Mouse (Mus musculus): ENCODE results near the gene Ass1. TPM values are rescaled to one million over a fixed set of nuclear protein-coding genes. Genes with fewer than 3 reads are reported as not detected.

The Ass1 gene
- 1 to 10 TPM; 1.5 to 1.9 TPM for total RNA-seq (2021)
- long read RNA-seq, experiment 1, partial matches to known transcripts: 0 of 2 reads
- long read RNA-seq, experiment 1, other reads (novel, unspliced or antisense): 0 of 2 reads
- long read RNA-seq, experiment 2: 0 reads

- peak; percentile 54 for DNase-seq
These were observed at the start of gene Ass1 for GRCm38 (mm10) chr2:31469931-31470682. Gene Ass1, plus strand, starts transcription at chr2:31470207.

GRCm38 (mm10) chr2:31420914-31421313, 49.1 kb upstream of the Ass1 start:
- no peak for DNase-seq

DNA sequence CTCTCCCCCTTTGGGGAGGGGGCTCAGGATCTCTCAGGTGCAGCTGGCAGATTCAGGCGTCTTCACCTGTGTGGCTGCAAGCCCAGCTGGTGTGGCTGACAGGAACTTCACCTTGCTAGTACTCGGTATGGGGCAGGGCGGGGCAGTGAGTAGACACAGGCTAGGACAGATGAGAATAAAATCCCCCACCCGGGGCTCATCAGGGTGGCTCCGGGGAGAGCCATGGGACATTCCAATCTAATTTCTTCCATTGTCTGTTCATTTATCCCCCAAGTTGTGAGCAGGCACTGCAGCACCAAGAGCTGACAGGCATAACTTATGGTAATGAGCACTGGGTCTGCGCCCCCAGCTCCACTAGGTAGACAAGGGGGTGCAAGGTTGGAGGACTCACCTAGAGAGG, 47.4 kb upstream of the Ass1 start:
- DNase-seq: no peak

- no peak for DNase-seq
These were observed 38.5 kb upstream of the Ass1 start for GRCm38 (mm10) chr2:31431477-31431876.

GRCm38 (mm10) chr2:31434746-31435145, 35.3 kb upstream of the Ass1 start:
- DNase-seq: no peak

DNA sequence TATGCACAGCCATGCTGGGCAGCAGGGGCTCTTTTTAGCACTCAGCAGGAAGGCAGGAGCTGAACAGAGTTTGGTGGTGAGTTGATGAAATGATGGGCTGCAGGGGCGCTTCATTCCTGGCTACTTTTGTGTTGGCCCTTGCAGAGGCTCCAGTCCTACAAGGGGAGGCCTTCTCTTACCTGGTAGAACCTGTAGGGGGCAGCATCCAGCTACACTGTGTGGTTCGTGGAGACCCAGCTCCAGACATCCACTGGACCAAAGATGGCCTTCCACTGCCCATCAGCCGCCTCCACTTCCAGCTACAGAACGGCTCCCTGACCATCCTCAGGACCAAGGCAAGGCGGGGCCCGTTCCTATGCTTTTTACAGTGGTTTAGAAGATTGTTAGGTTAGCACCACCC, 34.4 kb upstream of the Ass1 start:
- DNase-seq: peak; percentile 57

- DNase-seq: no peak
These were observed 32.3 kb upstream of the Ass1 start for GRCm38 (mm10) chr2:31437480-31438245.

DNA sequence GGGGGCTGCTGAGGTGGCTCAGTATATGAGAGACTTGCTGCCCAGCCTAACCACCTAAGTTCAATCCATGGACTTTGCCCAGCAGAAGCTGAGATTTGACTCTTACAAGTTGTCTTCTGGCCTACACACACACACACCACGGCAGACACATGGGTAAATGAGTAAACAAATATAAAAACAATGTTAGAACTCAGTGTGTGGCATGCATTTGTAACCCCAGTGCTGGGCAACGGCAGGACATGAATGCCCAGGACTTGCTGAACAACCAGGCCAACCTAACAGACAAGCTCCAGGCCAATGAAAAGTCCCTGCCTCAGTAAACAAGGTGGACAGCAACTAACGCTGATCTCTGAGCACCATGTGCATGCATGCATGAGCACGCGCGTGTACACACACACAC, 30.4 kb upstream of the Ass1 start:
- DNase-seq: no peak

DNA sequence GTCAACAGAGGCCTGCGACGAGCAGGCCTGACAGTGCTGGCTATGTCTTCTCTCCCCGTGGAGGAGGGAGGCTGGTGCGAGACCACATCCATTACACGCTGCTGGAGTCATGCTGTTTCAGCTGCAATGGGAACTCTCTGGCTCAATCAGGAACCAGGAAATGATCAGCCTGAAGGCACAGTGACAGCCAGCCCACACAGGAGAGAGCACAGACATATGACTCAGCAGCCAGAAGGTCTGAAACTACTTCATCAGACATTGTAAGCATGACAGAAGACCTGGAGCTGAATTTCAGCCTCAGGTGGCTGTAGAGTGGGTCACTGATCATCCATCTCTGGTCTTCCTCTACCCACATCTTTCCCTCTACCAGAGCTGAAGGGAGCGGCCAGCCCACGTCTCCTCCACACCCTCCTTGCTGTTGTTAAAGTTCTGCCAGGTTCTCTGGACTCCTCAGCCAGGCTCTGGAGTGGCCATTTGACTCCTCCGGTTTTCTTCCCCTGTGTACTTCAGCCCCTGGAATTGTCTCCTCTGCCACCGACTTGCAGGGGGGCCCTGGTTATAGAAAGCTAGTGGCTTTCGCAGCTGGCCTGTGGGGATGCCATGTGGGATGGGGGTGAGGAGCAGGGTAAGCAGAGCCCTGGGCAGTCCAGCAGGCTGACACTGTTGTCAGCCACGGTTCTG, 27.4 kb upstream of the Ass1 start:
- no peak for DNase-seq

GRCm38 (mm10) chr2:31446036-31446435, 24.0 kb upstream of the Ass1 start:
- DNase-seq: no peak

- DNase-seq: no peak
These were observed 23.6 kb upstream of the Ass1 start for GRCm38 (mm10) chr2:31446456-31446855.

- no peak for DNase-seq
These were observed 22.5 kb upstream of the Ass1 start for GRCm38 (mm10) chr2:31447536-31447935.

DNA sequence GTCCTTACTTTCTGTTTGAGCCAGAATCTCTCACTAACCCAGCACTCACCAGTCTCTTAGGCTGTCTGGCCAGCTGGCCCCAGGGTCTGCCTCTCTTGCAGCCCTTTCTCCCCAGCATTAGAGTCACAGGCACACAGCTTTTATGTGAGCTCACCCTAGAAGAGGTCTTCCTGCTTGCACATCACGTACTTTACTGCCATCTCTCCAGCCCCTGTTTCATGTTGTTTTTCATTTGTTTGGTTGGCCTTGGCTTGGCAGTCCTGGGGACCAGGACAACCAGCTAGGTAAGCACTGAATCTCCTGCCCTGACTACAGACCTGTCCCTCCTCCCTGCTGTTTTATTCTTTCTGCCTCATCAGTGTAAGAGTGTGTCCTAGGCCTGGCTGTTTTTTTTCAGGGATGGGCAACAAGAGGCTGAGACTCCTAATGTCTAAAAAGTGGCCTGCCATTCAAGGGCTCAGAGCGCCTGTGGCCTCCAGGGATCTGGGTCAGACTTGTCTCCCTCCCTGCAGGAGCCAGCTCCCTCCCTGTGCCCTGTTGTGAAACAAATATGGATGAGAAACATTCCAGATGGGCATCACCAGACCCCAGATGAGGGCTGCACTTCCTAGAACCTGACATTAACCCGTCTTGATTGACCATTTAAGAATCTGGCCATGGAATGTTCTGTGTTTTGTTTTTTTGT, 21.1 kb upstream of the Ass1 start:
- DNase-seq: no peak

GRCm38 (mm10) chr2:31449441-31449815, 20.6 kb upstream of the Ass1 start:
- peak; percentile 60 for DNase-seq

- no peak for DNase-seq
These were observed 20.1 kb upstream of the Ass1 start for GRCm38 (mm10) chr2:31449902-31450301.

DNA sequence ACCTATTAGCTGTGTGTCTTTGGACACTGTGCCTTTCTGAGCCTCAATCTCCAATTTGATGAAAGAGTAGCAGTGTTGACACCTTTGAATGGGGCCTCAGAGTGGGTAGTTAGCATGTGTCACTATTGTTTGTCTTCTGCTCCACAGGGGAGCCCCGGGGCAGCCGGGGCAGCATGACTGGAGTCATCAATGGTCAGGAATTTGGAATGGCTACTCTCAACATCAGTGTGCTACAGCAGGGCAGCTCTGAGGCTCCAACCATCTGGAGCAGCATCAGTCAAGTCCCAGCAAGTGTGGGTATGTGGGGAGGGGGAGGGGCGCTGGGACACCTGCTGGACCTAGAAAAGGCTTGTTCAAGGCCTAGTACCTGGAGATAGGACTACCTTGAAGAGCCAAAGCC, 19.3 kb upstream of the Ass1 start:
- DNase-seq: no peak

DNA sequence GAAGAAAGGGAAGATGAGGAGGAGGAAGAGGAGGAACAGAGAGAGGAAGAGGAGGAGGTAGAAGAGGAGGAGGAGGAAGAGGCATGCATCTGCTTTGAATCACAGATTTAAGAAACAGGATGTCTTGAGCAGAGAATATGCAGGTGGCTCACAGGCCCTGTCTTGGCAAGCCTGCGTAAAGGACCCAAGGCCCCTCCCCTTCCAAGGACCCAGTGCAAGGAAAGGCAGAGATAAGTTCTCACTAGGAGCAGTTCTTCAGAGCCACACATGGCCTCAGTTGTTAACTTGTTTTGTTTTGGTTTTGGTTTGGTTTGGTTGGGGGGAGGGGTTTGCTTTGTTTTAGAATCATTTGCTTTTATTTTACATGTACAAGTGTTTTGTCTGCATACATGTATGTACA, 18.5 kb upstream of the Ass1 start:
- DNase-seq: no peak

GRCm38 (mm10) chr2:31453011-31453410, 17.0 kb upstream of the Ass1 start:
- DNase-seq: no peak

DNA sequence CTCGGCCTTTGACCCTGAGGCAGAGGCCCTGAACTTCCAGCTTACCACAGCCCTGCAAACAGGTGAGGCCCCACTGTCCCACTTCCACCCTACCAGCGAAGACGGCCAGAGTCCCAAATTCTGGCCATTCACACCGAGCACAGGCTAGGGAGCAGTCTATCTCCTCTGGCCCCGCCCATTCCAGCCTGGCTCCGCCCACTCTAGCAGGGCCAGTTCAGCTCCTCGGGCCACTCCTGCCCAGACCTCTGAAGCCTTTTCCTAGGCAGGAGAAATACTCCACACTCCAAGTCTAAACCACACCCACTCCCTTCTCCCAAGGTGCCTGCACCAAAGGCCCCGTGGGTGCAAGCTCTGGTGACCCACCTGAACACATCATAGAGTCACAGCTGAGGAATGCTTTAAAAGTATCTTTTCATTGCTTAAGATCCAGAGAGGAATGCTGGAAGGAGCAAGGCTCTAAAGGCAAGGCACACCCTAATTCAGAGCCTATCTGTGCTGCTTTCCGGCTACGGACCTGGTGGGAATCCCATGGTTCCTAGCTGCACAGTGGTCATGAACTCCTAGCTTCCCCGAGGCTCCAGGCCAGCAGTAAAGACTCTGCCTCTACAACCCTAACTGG, 16.3 kb upstream of the Ass1 start:
- DNase-seq: peak; percentile 56

- peak; percentile 49 for DNase-seq
These were observed 15.7 kb upstream of the Ass1 start for GRCm38 (mm10) chr2:31454280-31454679.

DNA sequence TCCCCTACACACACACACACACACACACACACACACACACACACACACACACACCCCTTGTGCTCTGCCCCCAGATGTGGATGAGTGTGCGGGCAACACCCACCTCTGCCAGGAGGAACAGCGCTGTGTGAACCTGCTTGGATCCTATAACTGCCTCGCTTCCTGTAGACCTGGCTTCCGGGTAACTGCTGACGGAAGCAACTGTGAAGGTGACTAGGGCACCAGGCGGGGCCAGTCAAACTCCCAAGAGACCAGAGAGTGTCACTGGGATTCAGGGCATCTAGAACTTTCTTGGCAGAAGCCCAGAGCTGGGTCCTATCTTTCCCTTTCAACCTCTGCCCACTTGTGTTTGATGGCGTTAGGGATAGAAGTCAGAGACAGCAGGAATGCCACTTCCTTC, 14.6 kb upstream of the Ass1 start:
- no peak for DNase-seq

- DNase-seq: no peak
These were observed 11.5 kb upstream of the Ass1 start for GRCm38 (mm10) chr2:31458460-31458859.

Data from gastrocnemius, postnatal 10 days (tissue).